Mouse (Mus musculus) forelimb bud, embryonic 11.5 days (tissue): ENCODE results near the gene Naaladl1.
A peak's percentile ranks its signal among the peaks of the same experiment; 100 is the strongest.

Source experiments
- DNase-seq: peaks from one replicate; pipeline ENCODE4 v3.0.0-alpha.2; 2012; ENCODE audit warnings: low read depth, low spot score

Naaladl1 gene

DNA sequence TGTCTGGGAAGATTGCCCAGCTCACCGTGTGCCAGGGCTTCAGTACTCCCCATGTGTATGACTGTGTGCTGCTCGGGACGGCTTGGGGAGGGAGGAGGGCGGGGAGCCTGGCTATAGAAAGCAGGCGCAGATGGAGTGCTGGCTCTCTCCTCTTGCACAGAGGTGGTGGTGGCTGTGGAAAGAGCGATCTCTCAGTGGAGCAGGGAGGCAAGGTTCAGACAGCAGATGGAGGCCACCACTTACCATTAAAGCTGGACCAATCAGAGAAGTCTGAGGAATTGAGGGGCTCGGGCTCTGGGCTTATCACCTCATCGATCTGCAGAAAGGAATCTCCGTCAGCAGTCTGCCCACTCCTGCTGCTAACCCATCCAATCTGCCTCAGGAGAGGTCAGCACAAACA, 23.4 kb upstream of the Naaladl1 start, which contains the start of gene Gm28374:
Gene Gm28374 (minus strand): TSS at position 101 of the 400 bp plus-strand sequence.
- no peak for DNase-seq

DNA sequence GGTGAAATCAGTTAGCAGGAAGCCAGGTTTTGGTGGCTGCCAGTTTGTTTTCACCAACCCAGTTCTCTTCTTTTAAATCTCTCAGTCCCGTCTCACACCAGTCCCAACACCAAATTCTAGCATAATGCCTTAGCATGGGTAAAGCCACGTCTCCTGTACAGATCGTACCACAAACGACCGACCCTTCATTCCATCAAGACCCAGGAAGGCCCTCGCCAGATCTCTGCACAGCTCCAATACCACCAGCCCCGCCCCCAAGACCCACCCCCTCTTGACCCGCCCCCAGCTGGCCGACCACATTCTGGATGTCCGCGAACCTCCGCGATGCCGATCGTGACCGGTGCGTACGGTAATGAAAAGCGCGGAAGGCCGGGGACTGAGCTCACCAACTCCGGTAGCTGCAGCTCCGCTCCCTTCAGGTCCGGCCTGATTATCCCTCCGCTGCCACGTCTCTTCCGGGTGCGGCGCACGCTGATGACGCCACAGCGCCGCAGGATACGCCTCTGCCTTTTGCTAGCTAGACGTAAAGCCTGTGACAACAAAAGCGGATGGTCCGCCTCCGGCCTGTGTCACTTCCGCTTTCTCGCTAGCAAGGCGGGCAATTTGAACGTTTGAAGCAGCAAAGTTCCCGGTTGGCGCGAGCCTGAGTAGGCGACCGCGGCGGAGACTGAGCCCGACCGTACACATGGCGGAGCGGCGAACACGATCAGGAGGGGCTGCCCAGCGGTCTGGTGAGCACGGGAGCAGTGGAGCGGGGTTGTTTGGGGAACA, 20.9 kb upstream of the Naaladl1 start, which contains the start of the genes Zfpl1 and Cdca5:
Gene Zfpl1 (minus strand): TSS at position 479 of the 771 bp plus-strand sequence.
Gene Cdca5 (plus strand): TSS at position 506 of the 771 bp plus-strand sequence.
- DNase-seq, result peak; percentile 99

DNA sequence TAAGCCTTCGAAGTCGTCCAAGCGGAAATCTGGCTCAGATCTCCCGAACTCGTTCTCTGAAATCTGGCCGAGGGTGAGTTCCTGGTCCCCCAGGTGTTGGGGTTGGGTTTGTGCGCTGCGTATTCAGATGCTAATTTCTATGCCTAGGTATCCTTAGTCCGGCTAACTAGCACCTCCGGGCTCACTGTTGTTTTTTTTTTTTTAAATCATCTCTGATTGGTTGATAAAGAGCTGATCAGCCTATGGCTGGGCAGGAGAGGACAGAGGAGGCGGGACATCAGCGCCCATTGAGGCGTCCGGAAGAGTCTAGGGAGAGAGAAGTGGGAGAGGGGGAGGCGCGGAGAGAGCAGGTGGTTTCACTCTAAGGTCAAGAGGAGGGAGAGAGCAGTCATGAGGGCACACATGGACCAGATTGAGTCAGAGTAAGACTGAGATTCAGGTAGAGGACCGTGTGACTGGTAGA, 20.1 kb upstream of the Naaladl1 start:
- DNase-seq, result peak; percentile 79

DNA sequence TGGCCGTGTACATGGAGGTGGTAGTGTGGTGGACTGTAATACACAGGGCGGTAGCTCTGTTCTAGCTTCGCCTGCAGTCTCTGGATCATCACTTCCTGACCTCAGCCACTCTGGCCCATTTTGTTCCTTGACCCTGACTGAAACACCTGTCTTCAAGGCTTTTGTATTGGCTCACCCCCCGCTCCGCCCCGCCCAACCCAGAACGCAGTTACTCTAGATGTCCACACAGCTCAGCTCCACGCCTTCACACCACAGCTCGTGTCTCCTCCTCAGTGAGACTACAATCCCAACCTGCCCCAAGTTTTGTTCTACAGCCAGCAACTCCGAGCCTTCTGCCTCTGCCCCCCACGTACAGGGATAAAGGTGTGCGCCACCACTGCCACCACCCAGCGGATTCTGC, 16.7 kb upstream of the Naaladl1 start:
- no peak for DNase-seq

DNA sequence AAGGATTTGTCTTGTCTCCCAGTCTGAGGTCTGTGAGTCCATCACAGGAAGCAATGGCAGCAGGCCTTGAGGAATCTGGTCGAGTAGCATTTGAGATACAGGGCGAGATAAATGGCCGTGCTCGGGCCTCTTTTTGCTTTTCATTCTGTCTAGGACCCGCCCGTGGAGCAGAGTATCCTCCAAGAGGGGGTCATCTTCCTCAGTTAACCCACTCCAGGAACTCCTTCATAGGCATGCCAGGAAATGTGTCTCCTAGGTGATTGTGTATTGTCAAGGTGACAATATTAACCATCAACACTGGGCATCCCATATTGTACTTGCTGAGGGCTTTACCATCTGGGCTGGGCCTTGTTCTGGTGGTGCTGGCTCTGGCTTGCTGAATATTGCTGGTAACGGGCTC, 11.5 kb upstream of the Naaladl1 start, which contains the start of gene AC131692.1:
Gene AC131692.1 (plus strand): TSS at position 301 of the 400 bp plus-strand sequence.
- DNase-seq, result no peak

DNA sequence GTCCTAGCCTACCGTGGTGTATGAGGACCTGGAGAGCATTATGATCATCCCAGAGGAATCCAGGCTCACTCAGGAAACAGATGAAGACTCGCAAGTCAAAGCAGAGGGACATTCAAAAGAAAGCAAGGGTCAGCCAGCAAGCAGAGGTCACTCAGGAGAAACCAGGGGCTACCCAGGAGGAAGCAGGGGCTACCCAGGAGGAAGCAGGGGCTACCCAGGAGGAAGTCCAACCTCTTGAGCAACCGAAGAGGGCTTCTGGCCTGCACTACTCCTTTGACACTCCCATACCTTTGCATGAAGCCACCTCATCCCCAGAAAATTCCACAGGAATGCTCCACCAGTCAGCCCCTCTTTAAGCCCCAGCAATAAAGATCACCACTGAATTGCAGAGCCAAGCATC, 7.7 kb upstream of the Naaladl1 start:
- no peak for DNase-seq

DNA sequence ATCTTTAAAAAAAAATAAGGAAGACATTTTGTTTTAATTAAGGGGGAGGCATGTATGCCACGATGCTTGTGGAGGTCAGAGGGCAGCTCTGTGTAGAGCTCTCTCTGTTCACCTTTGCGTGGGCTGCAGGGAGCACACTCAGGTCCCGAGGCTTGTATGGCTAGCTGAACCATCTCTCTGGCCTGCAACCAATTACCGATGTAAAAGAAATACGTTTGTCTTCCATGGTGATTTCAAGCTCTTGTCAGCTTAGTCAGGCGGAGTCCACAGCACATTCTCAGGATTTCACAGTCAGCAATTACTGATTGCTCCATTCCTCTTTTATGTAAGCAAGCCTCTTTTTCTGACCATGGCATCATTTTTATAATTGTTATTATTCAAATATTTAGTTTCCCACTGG, 4.4 kb upstream of the Naaladl1 start:
- no peak for DNase-seq

DNA sequence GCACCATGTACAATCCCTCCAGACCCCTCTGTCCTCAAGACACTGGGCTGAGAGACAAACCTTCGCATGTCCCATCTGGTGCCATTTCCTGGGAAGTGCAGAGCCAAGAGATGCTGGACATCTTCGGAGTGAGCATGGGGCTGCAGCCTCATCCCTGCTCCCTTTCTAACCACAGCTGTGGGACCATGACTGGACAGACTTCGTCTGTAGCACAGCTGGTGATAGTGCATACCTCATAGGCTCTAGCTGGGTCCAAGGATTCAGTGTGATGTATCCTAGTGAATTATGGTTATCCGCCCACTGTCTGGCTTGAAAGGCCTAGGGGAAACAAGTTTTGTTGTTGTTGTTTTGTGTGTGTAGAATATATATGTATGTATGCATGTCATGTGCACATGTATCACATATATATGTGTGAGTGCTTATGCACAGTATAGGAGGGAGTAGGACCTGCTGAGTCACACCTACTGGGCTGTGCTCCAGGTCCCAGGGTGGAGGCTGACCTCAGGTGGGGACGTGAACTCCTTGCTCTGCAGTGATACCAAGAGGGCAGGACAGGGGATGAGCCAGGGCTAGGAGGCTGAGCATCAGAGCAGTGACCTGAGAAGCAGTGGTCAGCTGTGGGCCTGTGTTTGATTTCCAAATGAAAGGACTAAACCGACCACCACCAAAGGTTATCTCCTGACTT, 3.3 kb upstream of the Naaladl1 start:
- DNase-seq, result no peak

DNA sequence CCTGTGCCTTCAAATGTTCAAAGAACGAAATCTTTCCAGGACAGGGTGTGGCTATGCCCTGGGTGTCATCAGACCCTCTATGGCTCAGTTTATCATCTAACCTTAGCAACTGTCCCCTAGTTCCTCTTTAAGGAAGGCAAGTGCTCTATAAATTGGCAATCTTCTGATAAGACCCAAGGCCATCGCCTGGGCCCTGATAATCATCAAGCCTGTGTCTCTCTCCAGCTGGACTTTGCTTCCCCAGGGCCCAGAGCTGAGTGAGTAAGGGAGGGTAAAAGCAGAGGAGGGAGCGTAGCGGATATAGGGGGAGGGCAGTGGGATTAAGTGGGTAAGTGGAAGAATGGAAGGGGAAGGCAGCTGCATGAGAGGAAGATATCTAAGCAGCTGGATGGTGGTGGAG, 1.1 kb upstream of the Naaladl1 start:
- no peak for DNase-seq

DNA sequence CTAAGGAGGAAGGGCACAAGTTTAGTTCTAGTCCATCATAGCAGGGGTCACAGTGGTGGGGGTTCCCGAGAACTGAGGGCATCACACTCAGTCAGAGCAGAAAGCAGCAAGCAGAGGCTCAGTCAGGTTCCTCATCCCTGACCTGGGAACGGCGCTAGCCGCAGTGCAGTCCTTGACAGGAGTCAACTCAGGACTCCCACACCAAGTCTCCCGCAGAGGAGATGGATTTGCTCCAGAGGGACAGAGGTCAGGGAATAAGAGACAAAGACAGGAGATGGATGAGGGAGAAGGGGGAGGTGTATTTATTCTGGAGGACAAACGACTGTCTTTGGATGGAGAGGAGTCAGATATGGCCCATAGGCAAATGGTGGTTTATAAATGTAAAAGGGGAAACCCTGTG, 7.5 kb downstream of the Naaladl1 start:
- DNase-seq, result no peak

DNA sequence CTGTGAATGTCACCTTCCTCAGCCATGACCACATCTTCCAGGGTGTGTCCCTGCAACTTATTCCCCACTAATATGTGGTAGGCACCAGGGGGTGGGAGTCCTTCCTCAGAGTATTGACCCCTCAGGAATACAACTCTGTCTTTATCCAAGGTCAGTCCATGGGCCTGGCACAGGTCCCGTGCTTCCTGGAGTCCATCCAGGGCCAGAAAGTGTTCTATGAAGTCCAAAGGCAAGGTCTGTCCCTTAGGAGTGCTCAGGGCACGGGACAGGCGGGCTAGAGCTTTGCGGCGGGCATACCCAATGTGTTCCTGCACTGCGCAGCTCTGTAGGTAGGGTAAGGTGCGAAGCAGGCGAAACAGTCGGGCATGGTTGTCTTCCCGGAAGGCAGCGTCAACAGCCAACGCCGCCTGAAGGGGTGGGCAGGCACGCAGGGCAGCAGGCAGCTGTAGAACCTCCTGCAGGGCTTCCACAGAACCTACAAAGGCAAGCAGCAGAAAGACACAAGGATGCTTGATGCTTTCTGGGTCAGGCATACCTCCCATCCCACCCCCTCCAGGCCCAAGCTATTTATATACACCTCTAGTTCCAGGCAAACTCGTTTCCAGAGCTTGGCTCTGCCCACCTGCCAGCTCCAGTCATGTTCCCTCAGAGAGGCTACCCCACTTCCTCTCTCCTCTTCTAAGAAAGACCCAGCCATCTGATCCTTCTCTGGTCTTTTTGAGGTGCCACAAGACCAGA, 10.7 kb downstream of the Naaladl1 start:
- DNase-seq, result no peak

DNA sequence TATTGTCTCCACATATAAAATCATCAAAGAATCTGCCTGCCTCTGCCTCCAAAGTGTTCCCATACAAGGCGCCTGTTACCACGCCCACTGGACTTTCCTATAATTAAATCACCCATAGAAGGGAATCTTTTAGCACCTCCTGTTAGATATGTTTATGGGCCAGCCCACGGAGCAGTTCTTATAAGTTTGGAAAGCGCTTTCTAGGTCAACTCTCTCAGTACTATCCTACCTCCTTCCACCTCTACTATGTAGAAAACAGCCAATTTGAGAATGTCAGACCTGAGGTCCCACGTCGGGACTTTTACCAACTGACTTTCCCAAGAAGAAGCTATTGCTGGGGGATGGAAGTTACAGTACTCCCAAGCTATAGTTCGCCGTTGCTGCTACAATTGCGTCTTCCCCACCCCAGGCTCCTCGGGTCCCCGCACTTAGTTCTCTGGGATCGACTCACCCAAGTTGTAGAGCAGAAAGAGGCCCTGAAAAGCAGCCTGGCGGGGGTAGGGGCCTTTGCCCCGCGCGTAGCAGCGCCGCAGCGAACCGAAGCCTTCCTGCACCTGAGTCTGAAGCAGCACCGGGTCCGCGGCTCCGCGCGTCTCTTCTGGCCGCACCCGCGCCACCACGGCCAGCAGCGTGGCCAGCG, 11.9 kb downstream of the Naaladl1 start:
- DNase-seq, result no peak

DNA sequence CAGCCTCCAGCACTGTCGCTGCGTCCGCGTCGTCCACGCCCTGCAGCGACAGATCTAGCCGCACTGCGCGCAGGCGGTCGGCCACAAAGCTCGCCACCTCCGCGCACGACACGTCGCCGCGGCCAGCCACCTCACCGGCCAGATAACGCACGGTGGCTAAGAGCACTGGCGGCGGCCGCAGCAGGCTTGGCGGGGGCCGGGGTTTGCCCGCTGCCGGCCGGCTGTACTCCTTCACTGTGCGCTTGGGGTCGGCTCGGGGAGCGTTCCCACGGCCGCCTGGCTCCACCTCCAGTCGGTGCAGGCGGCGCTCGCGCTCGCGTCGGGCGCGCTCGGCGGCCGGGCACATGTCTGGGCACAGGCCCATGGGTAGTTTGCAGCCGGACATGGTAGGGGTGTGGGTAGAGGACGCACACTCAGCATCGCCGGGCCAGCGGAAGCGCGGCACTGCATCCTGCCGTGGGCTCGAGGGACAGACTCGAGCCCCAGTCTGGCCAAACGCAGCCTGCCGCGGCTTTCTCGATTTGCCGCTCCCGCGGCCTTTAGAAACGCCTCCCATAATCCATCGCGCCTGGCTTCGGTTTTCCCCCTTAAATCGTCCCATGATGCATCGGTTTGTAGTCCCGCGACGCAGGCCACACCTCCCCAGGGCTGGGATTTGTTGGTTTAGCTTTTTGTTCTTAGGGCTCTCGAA, 12.5 kb downstream of the Naaladl1 start, which contains the start of gene Sac3d1:
Gene Sac3d1 (minus strand): TSS at position 665 of the 691 bp plus-strand sequence.
- DNase-seq, result peak; percentile 94

DNA sequence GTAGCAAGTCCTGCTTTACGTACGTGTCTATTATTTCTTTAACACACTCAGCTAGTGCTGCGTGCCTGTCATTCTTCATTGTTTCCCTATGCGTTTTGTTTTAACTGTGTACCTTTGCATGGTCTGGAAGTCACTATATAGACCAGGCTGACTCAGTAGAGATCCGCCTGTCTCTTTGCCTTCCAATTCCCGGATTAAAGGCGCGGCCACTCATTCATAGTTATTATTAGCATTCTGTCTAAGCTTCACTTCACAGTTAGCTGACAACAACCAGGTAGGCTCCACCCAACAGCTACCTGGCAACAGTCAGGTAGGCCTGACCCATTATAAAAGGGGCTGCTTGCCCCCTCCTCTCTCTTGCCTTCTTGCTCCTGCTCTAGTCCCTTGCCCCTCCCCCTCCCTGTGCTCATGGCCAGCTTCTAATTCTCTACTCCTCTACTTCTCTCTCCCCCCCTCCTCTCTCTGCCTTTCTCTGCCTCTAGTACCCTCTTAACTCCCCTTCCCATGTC, 13.1 kb downstream of the Naaladl1 start:
- peak; percentile 10 for DNase-seq

DNA sequence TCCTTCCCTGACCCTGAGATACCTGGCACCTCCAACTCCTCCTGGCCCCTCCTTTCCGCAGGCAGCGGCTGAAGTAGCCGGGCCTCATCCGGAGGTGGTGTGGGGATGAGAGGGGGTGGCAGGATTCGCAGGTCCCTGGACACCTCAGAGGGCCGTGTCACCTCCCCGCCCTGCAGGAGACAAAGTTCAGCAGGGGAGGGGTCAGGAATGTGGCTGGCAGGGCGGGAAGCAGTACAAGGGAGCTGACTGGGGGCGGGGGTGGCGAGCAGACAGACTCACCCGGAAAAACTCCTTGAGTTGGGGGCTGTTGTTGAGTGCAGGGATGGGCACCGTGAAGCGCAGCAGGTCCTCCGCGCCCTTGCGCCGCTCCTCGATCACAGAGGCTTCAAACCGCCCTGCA, 16.2 kb downstream of the Naaladl1 start:
- DNase-seq, result no peak

DNA sequence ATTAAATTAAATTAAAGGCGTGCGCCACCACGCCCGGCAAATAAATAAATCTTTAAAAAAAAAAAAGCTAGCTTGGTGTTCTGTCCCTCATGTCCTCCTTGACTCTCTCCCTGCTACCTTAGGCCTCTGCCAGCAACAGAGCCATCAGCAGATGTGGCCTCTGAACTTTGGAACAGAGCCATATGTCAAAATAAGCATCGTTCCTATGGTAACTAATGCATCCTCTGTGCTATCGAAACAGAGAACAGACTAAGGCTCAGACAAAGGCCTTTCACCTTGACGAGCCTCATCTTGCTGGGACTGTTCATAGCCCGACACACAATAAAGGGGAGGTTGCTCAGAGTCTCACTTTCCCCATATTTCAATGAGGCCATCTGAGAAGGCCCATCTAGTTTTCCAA, 17.7 kb downstream of the Naaladl1 start:
- peak; percentile 28 for DNase-seq

DNA sequence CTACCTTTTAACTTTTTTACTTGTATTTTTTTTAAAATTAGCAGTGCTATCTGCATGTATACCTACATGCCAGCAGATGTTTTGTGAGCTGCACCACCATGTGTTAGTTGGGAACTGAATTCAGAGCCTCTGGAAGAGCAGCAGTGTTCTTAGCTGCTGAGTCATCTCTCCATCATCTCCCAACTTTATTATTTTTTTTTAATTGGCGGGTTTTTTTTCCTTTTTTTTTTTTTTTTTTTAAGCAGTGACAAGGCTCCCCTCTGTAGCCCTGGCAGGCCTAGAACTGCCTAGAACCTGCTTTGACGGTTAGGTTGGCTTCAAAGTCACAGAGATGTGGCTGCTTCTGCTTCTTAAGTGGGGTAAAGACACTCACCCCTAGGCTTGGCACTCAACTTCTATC, 19.3 kb downstream of the Naaladl1 start:
- no peak for DNase-seq

DNA sequence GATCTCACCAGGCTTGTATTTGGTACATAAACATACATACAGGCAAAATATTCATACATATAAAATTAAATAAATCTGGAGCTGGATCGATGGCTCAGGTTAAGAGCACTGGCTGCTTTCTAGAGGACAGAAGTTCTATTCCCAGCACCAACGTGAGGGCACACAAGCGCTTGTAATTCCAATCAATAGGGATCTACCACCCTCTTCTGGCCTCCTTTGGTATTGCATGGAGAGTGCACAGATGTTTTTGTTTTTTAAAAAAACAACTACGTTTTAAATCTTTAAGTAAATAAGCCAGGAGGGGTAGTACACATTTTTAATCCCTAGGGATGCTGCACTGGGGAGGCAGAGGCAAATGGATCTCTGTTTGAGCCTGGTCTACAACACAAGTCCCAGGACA, 20.7 kb downstream of the Naaladl1 start:
- peak; percentile 63 for DNase-seq

DNA sequence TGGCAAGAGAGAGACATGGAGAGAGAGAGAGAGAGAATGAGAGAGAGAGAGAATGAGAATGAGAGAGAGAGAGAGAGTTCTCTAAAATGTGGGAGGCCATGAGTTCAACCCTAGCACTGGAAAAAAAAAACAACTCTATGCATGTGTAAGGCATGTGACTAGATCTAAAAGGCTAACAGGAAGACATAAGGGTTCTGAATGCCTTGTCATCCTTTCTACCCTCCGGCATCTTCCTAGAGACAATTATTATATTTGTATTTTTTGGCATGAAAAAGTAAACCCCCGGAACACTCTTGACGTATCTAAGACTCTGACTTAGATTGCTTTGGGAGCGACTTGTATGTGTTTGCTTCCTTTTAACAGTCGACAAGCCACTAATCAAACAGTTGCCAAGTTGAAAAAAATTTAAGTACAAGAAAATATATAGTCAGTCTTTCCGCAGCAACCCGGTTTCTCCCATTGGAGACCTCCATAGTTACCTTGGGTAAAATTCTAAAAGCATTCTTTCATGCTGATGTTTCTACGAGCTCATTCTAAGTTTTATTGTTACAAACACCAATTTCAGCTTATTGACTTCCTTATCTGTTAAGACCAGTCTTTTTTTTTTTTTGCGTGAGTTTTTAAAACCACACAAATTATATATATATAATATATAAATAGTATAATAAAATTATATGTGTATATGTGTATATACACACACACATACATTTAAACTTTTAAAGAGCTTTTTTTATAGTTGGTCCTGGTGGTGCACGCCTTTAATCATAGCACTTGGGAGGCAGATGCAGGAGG, 21.4 kb downstream of the Naaladl1 start:
- no peak for DNase-seq
